Mouse (Mus musculus) kidney, postnatal 25 days (tissue): ENCODE data around the gene Zfp266.
A peak's percentile ranks its signal among the peaks of the same experiment; 100 is the strongest.

Source experiments
- DNase-seq, 2 experiments: peaks; one replicate each; pipeline ENCODE4 v3.0.0; 2021; ENCODE audit warnings: mixed read lengths in 2 of 2

Gene Zfp266

DNA sequence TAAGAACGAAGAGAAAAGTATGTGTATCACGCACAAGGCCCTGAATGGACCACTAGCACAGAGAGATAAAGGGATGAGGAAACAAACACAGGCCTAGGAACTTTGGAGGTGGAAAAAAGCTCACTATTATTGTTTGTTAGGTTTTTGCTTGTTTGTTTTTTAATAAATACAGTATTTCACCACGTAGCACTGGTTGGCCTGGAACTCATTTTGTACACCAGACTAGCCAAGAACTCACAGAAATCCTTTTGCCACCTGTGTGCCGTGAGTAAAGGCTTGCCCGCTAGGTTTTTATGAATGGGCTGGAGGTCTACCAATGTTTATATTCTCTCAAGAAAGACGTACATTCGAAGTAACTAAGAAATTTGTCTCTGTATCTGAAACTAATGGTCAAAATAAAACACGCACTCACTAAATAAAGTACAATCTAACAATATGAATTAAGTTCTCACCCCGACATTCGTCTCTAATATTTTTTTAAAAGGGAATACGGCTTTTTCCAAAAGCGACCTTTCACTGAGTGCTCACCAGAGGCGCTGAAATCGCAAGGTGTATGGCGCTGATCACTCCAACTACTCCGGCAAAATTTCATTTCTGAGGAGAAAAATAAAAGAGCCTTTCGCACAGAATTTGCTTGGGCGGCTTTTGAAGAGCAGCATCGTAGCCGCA, 29.2 kb downstream of the Zfp266 start:
- DNase-seq, result no peak

DNA sequence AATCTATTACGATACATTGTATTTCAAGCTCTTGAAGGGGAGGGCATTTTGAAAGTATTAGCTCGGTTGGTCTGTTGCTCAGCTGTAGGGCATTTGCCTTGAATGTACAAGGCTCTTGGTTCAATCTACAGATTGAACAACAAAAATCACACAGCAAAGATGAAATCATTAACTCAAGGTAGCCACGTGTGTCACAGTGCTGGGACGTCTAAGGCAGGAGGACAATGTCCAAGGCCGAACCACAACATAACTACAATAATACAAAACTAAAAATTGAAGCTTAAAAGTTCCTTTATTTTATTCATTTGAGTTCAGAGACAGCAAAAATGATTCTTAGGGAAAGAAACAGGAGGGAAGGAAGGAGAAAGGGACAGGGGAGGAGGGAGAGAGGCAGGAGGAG, 31.7 kb downstream of the Zfp266 start:
- peak in 1 of 2 experiments; percentile 8 for DNase-seq

DNA sequence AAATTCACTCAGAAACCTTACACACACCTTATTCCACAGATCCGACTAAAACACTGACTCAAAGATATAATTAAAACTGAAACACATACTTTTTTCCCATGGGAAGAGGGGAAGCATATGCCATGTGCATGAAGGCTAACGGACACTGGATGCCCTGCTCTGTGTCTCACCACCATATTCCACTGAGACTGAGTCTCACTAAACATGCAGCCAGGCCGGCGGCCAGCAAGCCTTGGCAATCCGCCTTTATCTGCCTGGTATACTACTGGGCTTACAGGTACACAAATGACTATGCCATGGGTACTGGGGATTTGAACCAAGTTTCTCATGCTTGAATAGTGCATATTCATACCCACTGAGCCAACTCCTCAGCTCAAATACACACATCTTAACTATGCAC, 41.8 kb downstream of the Zfp266 start:
- peak; percentile 41 to 47 for DNase-seq

DNA sequence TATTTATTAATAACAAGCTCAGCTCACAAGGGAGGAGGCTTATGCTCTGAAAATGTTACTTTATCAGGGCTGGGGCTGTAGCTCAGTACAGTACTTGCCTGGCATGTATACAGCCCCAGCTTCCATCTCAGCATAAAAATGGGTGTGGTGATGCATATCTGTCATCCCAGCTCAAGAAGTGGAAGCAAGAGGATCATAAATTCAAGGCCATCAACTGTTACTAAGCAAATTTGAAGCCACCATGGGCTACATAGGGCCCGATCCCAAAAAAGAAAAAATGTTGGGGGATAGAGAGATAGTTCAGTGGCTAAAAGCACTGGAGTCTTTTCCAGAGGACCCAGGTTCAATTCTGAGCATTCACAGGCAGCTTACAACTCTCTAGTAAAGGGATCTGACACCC, 44.6 kb downstream of the Zfp266 start:
- no peak for DNase-seq

DNA sequence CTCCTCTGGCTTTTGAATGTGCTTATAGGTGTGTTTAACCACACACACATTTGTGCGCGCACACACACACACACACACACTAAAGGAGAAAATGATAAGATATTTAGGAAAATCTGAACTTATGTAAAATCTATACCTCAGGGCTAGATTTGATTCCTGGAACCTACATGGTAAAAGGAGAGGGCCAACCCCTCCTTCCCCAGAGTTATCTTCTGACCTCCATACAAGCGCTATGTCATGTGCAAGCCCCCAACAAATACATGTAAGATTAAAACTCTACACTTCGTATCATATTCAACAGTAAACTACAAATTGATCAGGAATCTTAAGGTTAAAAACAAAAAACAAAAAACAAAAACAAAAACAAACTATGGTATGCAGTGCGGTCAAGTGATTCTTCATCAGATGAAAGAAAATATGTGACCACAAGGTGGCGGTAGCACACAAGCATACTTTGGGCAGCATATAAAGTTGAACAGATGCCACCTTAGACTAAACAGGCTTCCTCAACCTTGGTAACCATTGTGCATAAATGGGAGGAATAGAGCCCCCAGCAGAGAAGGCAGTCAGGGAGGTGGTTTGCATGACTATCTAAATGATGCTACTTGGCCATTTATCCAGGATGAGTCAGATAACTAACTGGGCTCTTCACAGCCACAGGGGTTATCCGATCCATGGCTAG, 54.3 kb downstream of the Zfp266 start:
- DNase-seq, result peak; percentile 53 to 88

DNA sequence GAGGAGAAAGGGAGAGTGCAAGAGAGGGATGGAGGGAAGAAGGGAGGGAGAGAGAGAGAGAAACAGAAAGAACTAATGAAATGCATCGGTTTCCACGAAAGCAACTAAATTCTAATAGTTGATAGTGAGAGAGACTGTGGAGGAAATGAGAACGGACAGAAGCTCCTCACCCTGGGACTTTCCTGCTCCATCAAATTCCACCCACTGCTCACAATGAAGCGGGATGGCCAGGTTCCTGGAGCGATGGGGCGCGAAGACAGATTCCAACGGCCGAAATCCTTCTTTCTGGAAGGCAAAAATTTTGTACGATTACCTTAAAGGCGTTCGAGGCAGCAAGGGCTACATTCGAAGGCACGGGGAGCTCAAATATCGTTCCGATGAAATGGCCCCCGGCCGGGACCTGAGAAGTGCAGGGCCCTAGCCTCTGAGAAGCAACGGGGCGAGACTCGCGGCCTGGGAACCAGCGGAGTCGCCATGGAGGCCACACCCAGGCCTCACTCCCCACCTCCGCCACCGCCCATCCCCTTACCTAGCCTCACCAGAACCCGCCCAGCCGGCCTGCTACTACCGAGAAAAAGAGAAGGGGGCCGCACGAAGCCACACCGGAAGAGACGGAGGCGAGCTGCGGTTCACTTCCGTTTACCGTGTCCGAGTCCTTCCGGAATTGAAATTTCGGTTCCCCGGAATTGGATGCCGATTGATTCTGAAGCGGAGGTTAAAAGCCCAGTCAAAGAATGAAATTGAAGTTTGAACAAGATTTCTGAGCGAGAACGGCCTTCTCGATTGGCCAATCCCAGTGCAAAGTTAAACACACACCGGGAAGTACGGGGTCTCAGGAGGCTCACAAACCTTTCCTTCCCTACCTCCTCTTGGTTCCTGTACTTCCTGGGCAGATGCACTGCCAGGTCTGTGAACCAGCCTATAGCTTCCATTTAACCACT, 61.6 kb downstream of the Zfp266 start, which contains the start of gene Zfp26:
TSS of gene Zfp26 (minus strand) at position 786 of the 941 bp plus-strand sequence.
- peak; percentile 76 to 90 for DNase-seq

DNA sequence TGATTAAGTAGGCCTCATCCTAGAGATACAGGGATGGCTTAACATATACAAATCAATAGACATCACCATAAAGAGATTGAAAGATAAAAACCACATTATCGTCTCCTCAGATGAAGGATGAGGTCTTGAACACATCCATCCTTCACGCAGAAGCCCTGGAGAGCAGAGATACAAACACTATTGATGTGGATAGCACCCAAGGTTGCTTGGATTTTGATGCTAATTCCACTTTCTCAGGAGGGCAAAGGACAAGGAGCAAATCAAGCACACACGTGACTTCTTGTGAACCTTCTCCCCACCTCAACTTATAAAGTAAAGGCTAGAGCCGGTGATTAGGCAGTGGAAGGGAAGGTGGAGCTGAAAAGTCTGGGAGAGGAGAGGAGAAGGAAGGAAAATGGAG, 67.6 kb downstream of the Zfp266 start:
- no peak for DNase-seq

DNA sequence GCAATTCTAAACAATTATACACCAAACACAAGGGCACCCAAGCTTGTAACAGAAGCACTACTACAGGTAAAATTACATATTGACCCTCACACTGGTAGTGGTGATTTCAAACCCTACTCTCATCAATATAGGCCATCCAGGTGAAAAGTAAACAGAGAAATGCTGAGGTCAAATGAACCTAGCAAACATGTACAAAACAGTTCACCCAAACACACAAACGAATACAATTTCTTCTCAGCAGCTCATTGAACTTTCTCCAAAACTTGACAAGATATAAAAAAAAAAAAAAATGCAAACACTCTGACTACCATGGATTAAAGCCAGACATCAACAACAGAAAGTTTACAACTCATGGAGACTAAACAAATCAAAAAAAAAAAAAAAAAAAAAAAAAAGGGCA, 69.7 kb downstream of the Zfp266 start:
- DNase-seq, result no peak
